Mouse (Mus musculus): ENCODE data around the gene Luzp1.

Gene Luzp1

DNA sequence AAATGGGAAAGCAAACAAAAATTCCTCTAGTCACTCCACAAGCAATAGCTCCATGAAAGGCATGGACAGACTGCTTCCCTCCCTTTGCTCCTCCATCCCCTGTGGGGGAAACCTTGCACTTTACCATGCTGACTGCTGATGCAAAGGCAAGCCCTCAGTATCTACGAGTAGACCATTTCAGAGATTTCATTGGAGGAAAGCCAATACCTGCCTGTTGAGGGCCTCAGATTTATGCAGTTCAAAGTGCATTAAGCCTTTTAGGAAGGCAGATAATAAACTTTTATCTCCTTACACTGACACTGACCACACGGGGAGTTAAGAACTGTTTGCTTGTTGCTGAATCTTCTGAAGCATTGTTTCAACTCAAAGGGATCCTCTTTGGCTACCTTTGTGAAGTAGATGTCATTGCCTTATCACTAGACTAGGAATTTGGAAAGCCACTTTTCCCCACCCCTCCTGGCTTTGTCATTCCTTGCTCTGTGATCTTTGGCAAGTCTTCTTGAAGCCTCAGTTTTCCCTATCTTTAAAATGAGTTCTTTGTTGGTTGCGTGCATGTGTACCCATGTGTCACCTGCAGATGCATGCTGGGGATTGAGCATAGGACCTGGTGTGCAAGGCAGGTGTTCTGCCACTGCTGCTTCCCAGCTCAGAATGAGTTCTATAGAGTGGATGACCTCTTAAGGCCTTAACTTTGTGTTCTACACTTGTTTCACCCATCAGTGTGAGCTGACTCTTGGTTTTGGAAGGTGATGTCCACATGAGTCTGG, 76.9 kb downstream of the Luzp1 start:
- no peak for DNase-seq (ENCODE audit: low spot score)

DNA sequence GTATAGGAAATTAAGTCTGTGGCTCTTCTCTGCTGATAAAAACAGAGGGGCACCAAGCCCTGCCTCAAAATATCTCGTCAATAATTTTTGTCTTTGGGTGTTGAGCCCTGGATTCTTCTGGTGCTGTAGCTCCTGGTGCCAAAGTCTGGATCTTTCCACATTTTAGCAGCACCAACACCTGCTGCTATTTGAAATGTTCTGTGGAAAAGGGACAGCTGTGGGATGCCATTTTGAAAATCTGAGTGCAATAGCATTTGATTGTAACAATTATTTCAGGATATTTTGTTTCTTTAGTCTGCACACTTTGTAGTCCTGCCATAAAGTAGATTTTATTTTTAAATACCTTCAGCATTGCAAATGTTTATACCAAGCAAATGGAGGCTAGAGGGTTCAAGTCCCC, 78.2 kb downstream of the Luzp1 start:
- no peak for DNase-seq (ENCODE audit: low spot score)

- DNase-seq (ENCODE audit: low spot score): no peak
Observed at GRCm38 (mm10) chr4:136548381-136548801, 78.8 kb downstream of the Luzp1 start.

GRCm38 (mm10) chr4:136553108-136553507, 83.5 kb downstream of the Luzp1 start:
- DNase-seq (ENCODE audit: low spot score): no peak

DNA sequence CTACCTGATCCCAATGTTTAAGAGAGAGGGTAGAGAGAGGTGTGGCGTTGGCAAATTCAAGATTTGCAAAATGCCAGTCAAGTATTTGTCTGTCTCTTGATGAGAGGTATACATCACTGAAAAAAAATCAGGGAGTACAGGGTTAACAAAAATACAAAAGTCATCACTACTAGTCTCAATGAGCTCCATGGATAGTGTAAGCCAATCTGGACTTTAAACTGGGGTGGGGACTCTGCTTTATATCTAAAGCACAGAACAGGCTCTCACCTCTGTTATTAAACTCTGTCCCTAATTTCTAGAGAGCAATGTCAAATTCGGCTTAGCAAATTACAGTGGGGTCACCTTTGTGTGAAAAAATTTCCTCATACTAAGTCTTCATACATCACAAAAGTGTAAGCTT, 88.1 kb downstream of the Luzp1 start:
- no peak for DNase-seq (ENCODE audit: low spot score)

DNA sequence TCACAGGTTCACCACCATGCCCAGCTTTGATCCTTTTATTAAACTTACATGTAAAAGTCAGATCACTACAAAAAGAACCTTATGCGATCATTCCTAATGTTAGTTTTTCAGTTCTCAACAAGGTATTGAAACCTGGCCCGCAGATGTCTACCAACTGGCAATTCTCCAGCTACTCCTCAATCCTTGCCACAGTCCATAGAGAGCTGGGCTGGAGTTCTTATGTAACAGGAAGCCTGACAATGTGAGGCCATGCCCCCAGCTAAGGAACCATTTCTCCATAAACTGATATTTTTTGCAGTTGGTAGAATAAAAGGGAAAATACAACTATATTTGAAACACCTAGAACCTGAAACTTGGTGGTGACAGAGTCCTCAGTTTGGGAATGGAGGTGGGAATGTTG, 90.1 kb downstream of the Luzp1 start:
- no peak for DNase-seq (ENCODE audit: low spot score)

- DNase-seq (ENCODE audit: low spot score): no peak
Observed at GRCm38 (mm10) chr4:136560270-136560991, 90.9 kb downstream of the Luzp1 start.

GRCm38 (mm10) chr4:136562755-136563154, 93.2 kb downstream of the Luzp1 start:
- no peak for DNase-seq (ENCODE audit: low spot score)

DNA sequence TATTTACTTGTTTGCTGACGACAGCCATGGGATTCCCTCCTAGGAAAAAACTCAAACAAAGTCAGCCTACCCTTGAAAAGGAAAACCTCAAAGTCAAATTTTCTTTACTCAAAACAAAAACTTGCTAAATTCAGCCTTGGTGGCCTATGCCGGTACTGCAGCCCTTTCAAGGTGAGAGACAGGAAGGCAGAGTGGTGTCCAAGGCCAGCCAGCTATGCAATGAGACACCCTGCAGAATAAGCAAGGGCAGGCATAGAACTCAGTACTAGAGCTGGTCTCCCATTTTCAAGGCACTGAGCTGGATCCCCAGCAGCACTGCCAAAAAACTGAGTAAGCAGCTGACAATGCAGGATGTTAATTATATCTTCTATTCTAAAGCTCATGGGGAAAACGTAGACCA, 99.1 kb downstream of the Luzp1 start:
- no peak for DNase-seq (ENCODE audit: low spot score)

GRCm38 (mm10) chr4:136569998-136570397, 100.4 kb downstream of the Luzp1 start:
- DNase-seq (ENCODE audit: low spot score): no peak

GRCm38 (mm10) chr4:136581885-136582284, 112.3 kb downstream of the Luzp1 start:
- no peak for DNase-seq (ENCODE audit: low spot score)

- DNase-seq (ENCODE audit: low spot score): no peak
Observed at GRCm38 (mm10) chr4:136587221-136587827, 117.8 kb downstream of the Luzp1 start.

DNA sequence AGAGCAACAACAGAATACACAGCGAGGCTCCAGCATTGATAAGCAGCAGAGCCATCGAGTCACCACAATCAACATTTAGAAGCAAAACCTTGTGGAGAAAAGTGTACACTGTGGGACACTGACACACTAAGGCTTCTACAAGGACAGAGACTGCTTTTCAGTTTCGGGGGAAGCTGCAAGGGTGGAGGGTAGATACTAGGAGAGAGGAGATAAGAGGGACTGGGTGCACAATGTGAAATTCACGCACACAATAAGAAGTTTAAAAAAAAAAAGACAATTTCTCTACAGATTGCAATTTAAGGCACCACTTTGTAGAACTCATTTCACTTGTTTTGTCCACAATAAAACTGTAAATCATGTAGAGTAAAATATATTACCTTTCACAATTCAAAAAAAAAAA, 118.4 kb downstream of the Luzp1 start:
- no peak for DNase-seq (ENCODE audit: low spot score)

- no peak for DNase-seq (ENCODE audit: low spot score)
Observed at GRCm38 (mm10) chr4:136592111-136592510, 122.5 kb downstream of the Luzp1 start.

GRCm38 (mm10) chr4:136594006-136594405, 124.4 kb downstream of the Luzp1 start:
- no peak for DNase-seq (ENCODE audit: low spot score)

DNA sequence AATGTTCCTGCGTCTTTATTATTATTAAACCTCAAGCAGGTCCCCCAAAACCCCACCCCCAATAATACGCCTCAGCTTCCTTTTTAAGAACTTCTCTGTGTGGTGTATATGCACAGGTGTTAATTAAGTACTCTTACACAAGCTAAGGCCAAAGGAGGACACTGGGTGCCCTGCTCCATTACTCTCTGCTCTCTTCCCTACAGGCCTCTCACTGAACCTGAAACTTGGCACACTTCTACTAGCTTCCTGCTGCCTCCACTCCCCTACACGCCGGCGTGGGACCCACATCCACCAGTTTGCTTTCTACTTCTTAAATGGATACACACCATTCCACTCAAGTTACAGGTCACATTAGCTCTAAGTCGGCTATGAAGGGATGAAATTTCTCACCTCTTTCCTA, 125.7 kb downstream of the Luzp1 start:
- DNase-seq (ENCODE audit: low spot score): no peak

- no peak for DNase-seq (ENCODE audit: low spot score)
Observed at GRCm38 (mm10) chr4:136598268-136598876, 128.8 kb downstream of the Luzp1 start.

DNA sequence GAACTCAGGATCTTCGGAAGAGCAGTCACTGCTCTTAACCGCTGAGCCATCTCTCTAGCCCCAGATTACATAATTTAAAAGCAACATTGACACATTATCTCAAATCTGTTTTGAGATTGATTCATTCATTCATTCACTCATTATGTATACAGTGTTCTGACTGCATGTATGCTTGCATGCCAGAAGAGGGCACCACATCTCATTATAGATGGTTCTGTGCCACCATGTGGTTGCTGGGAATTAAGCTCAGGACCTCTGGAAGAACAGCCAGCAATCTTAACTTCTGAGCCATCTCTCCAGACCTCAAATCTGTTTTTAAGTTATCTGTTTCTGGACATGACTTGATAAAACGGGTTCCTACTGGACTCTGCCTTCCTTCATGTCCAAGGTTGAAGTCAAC, 130.3 kb downstream of the Luzp1 start:
- no peak for DNase-seq (ENCODE audit: low spot score)

DNA sequence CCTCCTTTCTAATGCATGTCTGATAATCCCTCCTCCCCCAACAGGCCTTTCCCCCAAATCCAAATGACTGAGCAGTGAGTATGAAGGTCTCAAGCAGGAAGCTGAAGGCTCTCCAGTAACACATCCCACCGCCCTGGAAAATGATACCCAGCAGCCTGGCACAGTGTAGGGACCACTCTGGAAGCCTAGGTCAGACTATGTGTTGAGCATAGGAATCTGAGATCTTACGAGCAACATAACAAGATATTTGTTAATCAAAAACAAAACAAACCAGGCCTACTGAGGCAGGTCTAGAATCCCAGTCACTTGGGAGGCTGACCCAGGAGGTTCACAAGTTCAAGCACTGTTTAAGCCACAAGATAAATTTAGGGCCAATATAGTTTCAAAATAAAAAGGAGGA, 131.0 kb downstream of the Luzp1 start:
- DNase-seq (ENCODE audit: low spot score): no peak

DNA sequence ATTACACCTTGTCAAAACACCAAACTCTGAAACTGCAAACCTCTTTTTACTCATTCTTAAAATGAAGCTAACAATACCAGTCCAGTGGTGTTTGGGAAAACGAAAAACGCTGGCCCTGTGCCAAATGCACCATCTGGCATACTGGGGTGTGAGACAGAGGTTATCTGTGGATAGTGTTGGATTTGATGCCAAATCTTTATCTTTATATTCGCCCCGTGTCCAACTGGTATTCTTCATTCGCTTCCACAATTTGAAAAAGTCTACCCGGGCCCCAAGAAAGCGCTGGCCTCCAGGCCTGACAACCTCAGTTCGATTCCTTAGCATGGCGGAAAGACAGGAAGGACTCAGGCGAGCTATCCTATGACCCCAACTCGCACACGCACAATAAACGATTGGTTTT, 131.9 kb downstream of the Luzp1 start:
- DNase-seq (ENCODE audit: low spot score): peak; percentile 10

- peak; percentile 46 for DNase-seq (ENCODE audit: low spot score)
Observed at GRCm38 (mm10) chr4:136602018-136602554, 132.5 kb downstream of the Luzp1 start.

- peak; percentile 94 for DNase-seq (ENCODE audit: low spot score)
Observed at GRCm38 (mm10) chr4:136602568-136602967, 133.0 kb downstream of the Luzp1 start, which contains the start of gene Kdm1a. TSS of gene Kdm1a (minus strand) at chr4:136602723.

Data from T-cell, adult 2 months (primary cell).